Mouse (Mus musculus) heart, postnatal 0 days (tissue): ENCODE measurements around the gene Rph3al. TPM values are rescaled to one million over a fixed set of nuclear protein-coding genes. Genes with fewer than 3 reads are reported as not detected.

Source experiments
- ATAC-seq: fragments of 200-750 bp; cut with Nextera tagmentation; 2 replicates; pipeline ENCODE4 v1.8.0; 2017; ENCODE audit warnings: low read depth, moderate number of reproducible peaks, moderate library complexity; ENCODE audit not compliant: insufficient read depth
- DNase-seq: peaks from one replicate; pipeline ENCODE4 v3.0.0-alpha.2; 2016; ENCODE audit warnings: low spot score
- H3K27ac ChIP-seq: fragments of 300-500 bp; sonication (generic); 2 replicates; pipeline ENCODE4 v1.5.1; 2014; ENCODE audit warnings: low read depth, mild to moderate bottlenecking
- H3K27me3 ChIP-seq: fragments of 300-500 bp; sonication (generic); 2 replicates; pipeline ENCODE4 v1.6.1; 2014; ENCODE audit warnings: low read length, mixed read lengths; ENCODE audit not compliant: control insufficient read depth, insufficient read depth
- H3K36me3 ChIP-seq: fragments of 300-500 bp; sonication (generic); replicated peaks from 2 replicates; pipeline ENCODE4 v1.6.1; 2014; ENCODE audit warnings: low read length, mixed read lengths; ENCODE audit not compliant: control insufficient read depth, insufficient read depth
- H3K4me1 ChIP-seq: fragments of 300-500 bp; sonication (generic); 2 replicates; pipeline ENCODE4 v1.6.1; 2014; ENCODE audit warnings: antibody characterized with exemption; ENCODE audit not compliant: control insufficient read depth, insufficient read depth
- H3K4me2 ChIP-seq: fragments of 300-500 bp; sonication (generic); 2 replicates; pipeline ENCODE4 v1.6.1; 2014; ENCODE audit warnings: low read depth, mild to moderate bottlenecking, low read length, moderate library complexity
- H3K4me3 ChIP-seq: fragments of 300-500 bp; sonication (generic); 2 replicates; pipeline ENCODE4 v1.5.1; 2014; ENCODE audit warnings: low read depth, low read length
- H3K9ac ChIP-seq: fragments of 300-500 bp; sonication (generic); replicated peaks from 2 replicates; pipeline ENCODE4 v1.6.1; 2014; ENCODE audit warnings: low read depth, low read length, mixed read lengths
- H3K9me3 ChIP-seq: fragments of 300-500 bp; sonication (generic); replicated peaks from 2 replicates; pipeline ENCODE4 v1.6.1; 2016; ENCODE audit warnings: low read length; ENCODE audit not compliant: control insufficient read depth
- CTCF ChIP-seq: IDR thresholded peaks from 2 replicates; pipeline ENCODE4 v1.5.1; 2016; ENCODE audit warnings: antibody characterized with exemption, control low read depth, low read depth
- EP300 ChIP-seq: IDR thresholded peaks from 2 replicates; pipeline ENCODE4 v1.6.1; 2016; ENCODE audit warnings: antibody characterized with exemption, low read depth
- WGBS: fragments of 180-500 bp; shearing (Covaris S2); extraction: QIAGEN DNeasy Blood & Tissue Kit; methylation state at CpG from one replicate; pipeline ENCODE4 v1.1.7; 2014; 5-methylcytosine and 5-hydroxymethylcytosine counted together
- polyA plus RNA-seq: library from polyadenylated mRNA; unstranded; fragments of >200 nt; fragmentation: Nextera tagmentation; extraction: Ambion mirVana; gene quantifications from 2 replicates; pipeline ENCODE4 v1.2.1, GENCODE M21; 2015
- total RNA-seq: library from RNA; depleted of rRNA; stranded (reverse); fragments of >200 nt; gene quantifications from 2 replicates; pipeline ENCODE4 v1.2.3, GENCODE M21; 2014; ENCODE audit warnings: low replicate concordance

Rph3al gene
- total and polyA plus RNA-seq, 2 experiments from 2014 or later, result 15.5 to 15.6 TPM

DNA sequence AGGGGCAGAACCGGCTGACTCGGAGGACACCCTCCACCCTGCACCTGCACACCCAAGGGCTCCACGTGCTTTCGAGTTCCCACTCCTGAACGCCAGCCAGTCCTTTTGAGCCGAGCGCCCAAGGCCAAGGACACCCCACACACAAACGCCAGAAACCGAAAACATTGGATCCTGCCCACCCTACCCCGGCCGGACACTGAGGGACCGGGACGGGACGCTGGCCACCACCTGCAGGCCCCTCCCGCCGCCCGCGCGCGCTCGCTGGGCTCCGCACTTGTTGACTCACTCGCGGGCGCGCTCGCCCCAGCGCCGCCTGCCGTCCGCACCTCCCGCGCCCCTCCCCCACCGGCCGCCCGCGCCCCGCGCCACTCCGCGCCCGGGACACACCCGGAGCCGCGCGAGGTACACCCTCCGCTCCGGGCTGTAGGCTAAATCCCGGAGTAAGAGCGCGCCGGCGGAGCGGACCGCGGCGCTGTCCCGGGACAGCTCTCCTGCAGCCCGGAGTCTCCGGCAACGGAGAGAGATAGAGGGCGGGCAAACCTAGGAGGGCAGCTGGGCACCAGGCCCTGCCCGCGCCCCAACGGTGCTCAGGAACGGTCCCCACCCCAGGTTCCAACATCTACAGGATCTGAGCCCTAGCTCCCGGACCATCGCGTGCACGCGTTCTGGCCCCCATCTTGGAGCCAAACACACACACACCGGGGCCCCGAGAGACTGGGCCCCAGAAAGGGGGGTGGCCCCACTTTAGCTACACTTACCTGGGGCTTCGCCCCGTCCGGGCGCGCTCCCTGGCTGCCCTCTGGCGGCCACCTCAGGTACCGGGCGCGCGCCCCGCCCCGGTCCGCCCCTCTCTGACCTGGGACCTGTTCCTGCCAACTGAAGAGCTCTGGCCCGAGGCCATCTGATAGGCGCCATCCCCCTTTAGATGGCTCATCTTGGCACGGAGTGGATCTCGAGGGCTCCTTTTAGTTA, 28.5 kb upstream of the Rph3al start:
- Histone ChIP-seq H3K27ac (peak overlapping the region; percentile 69), H3K9ac (peak overlapping the region; percentile 76), H3K4me2 (peak overlapping the region; percentile 95), H3K9me3 (no peaks in the 10 kb centered on the region), H3K4me3 (peak overlapping the region; percentile 75), H3K4me1 (0 out of 2 replicates have a peak, but pooled peaks cover 5% of the 10 kb centered on the region), H3K36me3 (no peaks in the 10 kb centered on the region), H3K27me3 (peaks cover 11% of the 10 kb centered on the region)
- WGBS, result under 1% methylated on average over 75 of the region's 90 CpGs
- peak; percentile 90 for ATAC-seq
- peak; percentile 60 for DNase-seq
- TF ChIP-seq EP300, result no peak
- peak; percentile 69 for TF ChIP-seq CTCF

DNA sequence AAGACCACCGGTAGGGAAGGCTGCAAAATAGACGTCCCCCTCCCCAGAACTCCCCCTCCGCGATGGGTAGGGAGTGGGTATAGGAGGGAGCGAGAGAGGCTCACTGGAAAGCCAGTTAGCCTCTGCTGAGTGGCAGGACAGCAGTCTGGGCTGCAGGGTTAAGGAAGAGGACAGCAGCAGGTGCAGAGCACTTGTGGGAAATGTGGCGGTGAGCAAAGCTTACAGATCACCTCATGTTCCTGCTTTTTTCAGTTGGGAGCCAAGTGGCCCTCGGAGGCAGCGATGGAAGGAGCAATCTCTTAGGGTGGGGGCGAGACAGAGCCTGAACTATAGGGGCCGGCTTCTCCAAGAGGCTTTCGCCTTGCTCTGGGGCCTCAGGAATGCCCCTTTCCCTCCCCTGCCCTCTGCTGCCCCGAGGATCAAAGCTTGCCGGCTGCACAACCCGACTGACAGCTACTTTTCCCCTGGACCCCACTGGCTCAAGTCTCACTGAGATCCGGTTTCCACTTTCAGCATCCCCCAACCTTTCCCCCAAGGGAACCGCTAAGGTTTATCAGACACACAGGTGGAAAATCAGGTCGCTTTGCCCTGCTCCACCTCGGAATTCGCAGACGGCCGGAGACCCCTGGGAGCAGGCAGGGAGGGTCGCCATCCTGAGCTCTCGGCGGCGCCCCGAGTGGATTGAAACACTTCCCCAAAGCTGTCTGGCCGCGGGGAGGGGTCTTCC, 27.6 kb upstream of the Rph3al start:
- H3K4me2 ChIP-seq, result peak overlapping the region; percentile 95
- ATAC-seq (0 out of 2 replicates have a peak, but pooled peaks have one; percentile 1), DNase-seq (no peak)
- no peak for TF ChIP-seq EP300
- TF ChIP-seq CTCF, result no peak
- peaks cover 11% of the 10 kb centered on the region for H3K27me3 ChIP-seq
- 19% methylated on average over 28 of the region's 28 CpGs for WGBS
- H3K9me3 ChIP-seq, result no peaks in the 10 kb centered on the region
- H3K4me3 ChIP-seq, result peak overlapping the region; percentile 75
- H3K4me1 ChIP-seq, result 0 out of 2 replicates have a peak, but pooled peaks cover 5% of the 10 kb centered on the region
- no peak overlapping the region for H3K27ac ChIP-seq
- H3K36me3 ChIP-seq, result no peaks in the 10 kb centered on the region
- peak overlapping the region; percentile 76 for H3K9ac ChIP-seq

DNA sequence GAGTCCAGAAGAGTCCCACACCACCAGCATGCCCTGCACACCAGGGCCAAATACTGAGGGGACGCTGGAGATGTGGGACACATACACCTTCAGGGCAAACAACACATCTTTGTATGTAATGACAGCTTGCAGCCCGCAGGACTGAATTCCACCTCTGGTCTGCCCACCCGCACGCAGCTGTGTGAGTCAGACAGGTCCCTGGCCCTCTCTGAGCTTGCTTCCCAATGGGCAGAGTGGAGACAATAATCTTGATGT, 26.2 kb upstream of the Rph3al start:
- H3K4me1 ChIP-seq, result 0 out of 2 replicates have a peak, but pooled peaks cover 5% of the 10 kb centered on the region
- DNase-seq (no peak), ATAC-seq (no peak)
- H3K27ac ChIP-seq, result no peak overlapping the region
- no peaks in the 10 kb centered on the region for H3K9me3 ChIP-seq
- H3K4me2 ChIP-seq, result no peak overlapping the region
- H3K4me3 ChIP-seq, result no peak overlapping the region
- H3K36me3 ChIP-seq, result no peaks in the 10 kb centered on the region
- H3K9ac ChIP-seq, result no peak overlapping the region
- H3K27me3 ChIP-seq, result peaks cover 11% of the 10 kb centered on the region
- 78% methylated on average over 4 of the region's 4 CpGs for WGBS
- no peak for TF ChIP-seq EP300
- no peak for TF ChIP-seq CTCF

DNA sequence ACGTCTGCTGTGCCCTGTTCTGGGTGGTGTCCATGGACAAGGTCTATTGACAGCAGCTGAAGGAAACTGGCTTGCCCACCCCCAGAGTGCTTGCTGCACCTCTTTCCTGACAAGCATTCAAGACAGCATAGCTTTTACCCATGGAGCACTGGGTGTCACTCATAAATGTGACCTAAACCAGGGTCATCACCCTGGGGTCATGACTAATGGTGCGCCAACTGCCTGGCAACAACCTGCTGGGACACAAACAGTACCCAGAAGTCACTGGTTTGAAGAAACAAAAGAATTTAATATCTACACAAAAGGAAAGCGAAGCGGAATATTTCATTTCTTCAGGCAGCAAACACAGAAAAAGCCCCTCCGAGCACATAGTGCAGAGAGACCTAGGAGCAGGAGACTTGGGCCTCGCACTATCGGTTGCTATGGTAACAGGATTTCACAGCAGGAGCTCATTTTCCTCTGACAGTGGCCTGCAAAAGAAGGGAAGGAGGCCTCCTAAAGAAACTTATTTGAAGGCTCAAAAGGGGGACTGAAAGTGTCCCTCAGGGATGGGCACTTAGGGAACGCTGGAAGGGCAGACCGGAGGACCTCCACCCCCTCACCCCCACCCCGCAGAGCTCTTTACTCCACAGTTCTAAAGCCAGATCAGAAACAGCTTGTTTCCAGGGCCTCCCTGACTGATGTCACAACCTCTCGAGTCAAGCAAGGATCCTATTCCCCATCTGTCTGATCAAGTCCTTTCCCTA, 25.7 kb upstream of the Rph3al start:
- no peak for ATAC-seq
- TF ChIP-seq EP300 (no peak), CTCF (no peak)
- Histone ChIP-seq H3K4me1 (0 out of 2 replicates have a peak, but pooled peaks cover 5% of the 10 kb centered on the region), H3K27me3 (peaks cover 8% of the 10 kb centered on the region; the same call in 1 of the 2 replicates), H3K9ac (no peak overlapping the region), H3K9me3 (no peaks in the 10 kb centered on the region), H3K27ac (no peak overlapping the region), H3K4me2 (no peak overlapping the region), H3K4me3 (no peak overlapping the region), H3K36me3 (no peaks in the 10 kb centered on the region)
- WGBS, result 62% methylated on average over 11 of the region's 11 CpGs
- DNase-seq, result peak; percentile 26

DNA sequence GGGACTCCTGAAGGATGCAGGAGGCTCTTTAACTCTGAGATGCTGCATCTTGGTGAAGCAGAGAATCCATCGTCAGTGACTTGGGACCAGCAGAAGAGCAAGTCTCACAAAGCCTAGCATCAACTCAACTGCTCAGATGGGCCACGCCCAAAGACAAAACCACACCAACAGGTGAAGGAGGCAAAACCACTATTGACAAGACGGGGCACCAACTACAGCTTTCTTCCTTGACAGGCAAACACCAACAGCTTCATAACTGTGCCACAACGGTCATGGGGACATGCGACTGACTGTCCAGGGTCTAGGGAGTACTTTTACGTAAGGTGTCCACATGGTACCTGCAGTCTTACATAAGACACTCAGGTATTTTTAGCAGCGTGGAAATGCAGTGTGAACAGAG, 23.6 kb upstream of the Rph3al start:
- no peak overlapping the region for H3K4me2 ChIP-seq
- H3K4me3 ChIP-seq, result no peak overlapping the region
- no peak for ATAC-seq
- no peak overlapping the region for H3K9ac ChIP-seq
- 0 out of 2 replicates have a peak, but pooled peaks cover 5% of the 10 kb centered on the region for H3K4me1 ChIP-seq
- WGBS, result 62% methylated on average over 7 of the region's 7 CpGs
- DNase-seq, result no peak
- no peak overlapping the region for H3K27ac ChIP-seq
- H3K27me3 ChIP-seq, result 0 out of 2 replicates have a peak, but pooled peaks cover 6% of the 10 kb centered on the region
- no peaks in the 10 kb centered on the region for H3K36me3 ChIP-seq
- TF ChIP-seq CTCF, result no peak
- TF ChIP-seq EP300, result no peak
- H3K9me3 ChIP-seq, result no peaks in the 10 kb centered on the region
